Mouse (Mus musculus) brown adipose tissue, adult 24 weeks (tissue): ENCODE data around the gene Fbxo45. TPM values are rescaled to one million over a fixed set of nuclear protein-coding genes. Genes with fewer than 3 reads are reported as not detected.
"Not testable (repeated sequence)": the region's sequence is repeated elsewhere in the genome, so short reads cannot be mapped to it uniquely, and the experiment has no call there.

Source experiments
- H3K27ac ChIP-seq: fragments of 200-500 bp; replicated peaks from 2 replicates; pipeline ENCODE4 v1.5.1; 2012; ENCODE audit warnings: low read depth, mild to moderate bottlenecking, low read length
- H3K4me1 ChIP-seq: fragments of 200-500 bp; 2 replicates; pipeline ENCODE4 v1.6.1; 2012; ENCODE audit warnings: low read length, mixed read lengths; ENCODE audit not compliant: control insufficient read depth, insufficient read depth, insufficient read length
- H3K4me3 ChIP-seq: fragments of 200-500 bp; 2 replicates; pipeline ENCODE4 v1.5.1; 2012; ENCODE audit warnings: low read depth, mild to moderate bottlenecking, low read length, moderate library complexity; ENCODE audit not compliant: insufficient read depth
- polyA plus RNA-seq: library from polyadenylated mRNA; stranded (reverse); fragments of >200 nt; gene quantifications from 2 replicates; pipeline ENCODE4 v1.2.4, GENCODE M21; 2012; ENCODE audit not compliant: missing spikeins, insufficient read depth, insufficient read length

The Fbxo45 gene
- polyA plus RNA-seq, 1 experiment = 6.5 TPM

- H3K4me1 ChIP-seq = no peaks in the 10 kb centered on the region
- peak overlapping the region; percentile 26; the same call in 1 of the 2 replicates for H3K27ac ChIP-seq
- H3K4me3 ChIP-seq = no peak overlapping the region; the same call in 1 of the 2 replicates
These were observed 8.9 kb downstream of the Fbxo45 start for GRCm38 (mm10) chr16:32237930-32238680.

- H3K4me1 ChIP-seq, H3K4me3 ChIP-seq, H3K27ac ChIP-seq: not testable (repeated sequence)
These were observed 14.9 kb downstream of the Fbxo45 start for GRCm38 (mm10) chr16:32232050-32232449.

GRCm38 (mm10) chr16:32222399-32222798 is 24.6 kb downstream of the Fbxo45 start:
- H3K4me1 ChIP-seq = no peaks in the 10 kb centered on the region

GRCm38 (mm10) chr16:32221803-32222202 is 25.2 kb downstream of the Fbxo45 start:
- H3K4me3 ChIP-seq = no peak overlapping the region
- H3K27ac ChIP-seq = no peak overlapping the region
- H3K4me1 ChIP-seq = no peaks in the 10 kb centered on the region

More at GRCm38 (mm10) chr16:32222399-32222798, 24.6 kb downstream of the Fbxo45 start:
- Histone ChIP-seq H3K4me3 (no peak overlapping the region), H3K27ac (no peak overlapping the region)

- Histone ChIP-seq H3K4me3 (0 out of 2 replicates have a peak overlapping the region, but pooled peaks have one; percentile 9), H3K4me1 (no peaks in the 10 kb centered on the region), H3K27ac (no peak overlapping the region)
These were observed 32.0 kb downstream of the Fbxo45 start for GRCm38 (mm10) chr16:32214804-32215576.

- Histone ChIP-seq H3K27ac (no peak overlapping the region), H3K4me3 (no peak overlapping the region), H3K4me1 (no peaks in the 10 kb centered on the region)
These were observed 32.8 kb downstream of the Fbxo45 start for GRCm38 (mm10) chr16:32214156-32214555.

- H3K4me3 ChIP-seq = no peak overlapping the region
- no peak overlapping the region for H3K27ac ChIP-seq
- no peaks in the 10 kb centered on the region; the same call in 1 of the 2 replicates for H3K4me1 ChIP-seq
These were observed 42.1 kb downstream of the Fbxo45 start for GRCm38 (mm10) chr16:32204902-32205301.

GRCm38 (mm10) chr16:32202681-32203080 is 44.3 kb downstream of the Fbxo45 start:
- Histone ChIP-seq H3K27ac (peak overlapping the region; percentile 28; the same call in 1 of the 2 replicates), H3K4me1 (no peaks in the 10 kb centered on the region; the same call in 1 of the 2 replicates), H3K4me3 (no peak overlapping the region)

GRCm38 (mm10) chr16:32201004-32201325 is 46.0 kb downstream of the Fbxo45 start:
- Histone ChIP-seq H3K4me3 (peak overlapping the region; percentile 68), H3K4me1 (no peaks in the 10 kb centered on the region; the same call in 1 of the 2 replicates), H3K27ac (peak overlapping the region; percentile 100)

- Histone ChIP-seq H3K4me1 (no peaks in the 10 kb centered on the region; the same call in 1 of the 2 replicates), H3K27ac (peak overlapping the region; percentile 100), H3K4me3 (peak overlapping the region; percentile 68)
These were observed 46.5 kb downstream of the Fbxo45 start for GRCm38 (mm10) chr16:32200256-32201003.

- Histone ChIP-seq H3K4me3 (peak overlapping the region; percentile 4; the same call in 1 of the 2 replicates), H3K27ac (peak overlapping the region; percentile 92)
These were observed 56.9 kb downstream of the Fbxo45 start for GRCm38 (mm10) chr16:32190011-32190441.

GRCm38 (mm10) chr16:32189109-32189508 is 57.8 kb downstream of the Fbxo45 start:
- H3K4me3 ChIP-seq = no peak overlapping the region
- H3K27ac ChIP-seq = peak overlapping the region; percentile 86
- peaks cover 3% of the 10 kb centered on the region; the same call in 1 of the 2 replicates for H3K4me1 ChIP-seq

More at GRCm38 (mm10) chr16:32190011-32190441, 56.9 kb downstream of the Fbxo45 start:
- peaks cover 3% of the 10 kb centered on the region; the same call in 1 of the 2 replicates for H3K4me1 ChIP-seq

- Histone ChIP-seq H3K4me1 (peaks cover 3% of the 10 kb centered on the region; the same call in 1 of the 2 replicates), H3K27ac (no peak overlapping the region), H3K4me3 (no peak overlapping the region)
These were observed 60.9 kb downstream of the Fbxo45 start for GRCm38 (mm10) chr16:32186056-32186455.
